Mouse (Mus musculus): Measurements from ENCODE around the gene Cars2. TPM values are rescaled to one million over a fixed set of nuclear protein-coding genes. Genes with fewer than 3 reads are reported as not detected.
"Not testable (repeated sequence)": the region's sequence is repeated elsewhere in the genome, so short reads cannot be mapped to it uniquely, and the experiment has no call there.

Cars2 gene
- total RNA-seq, 2 experiments from 2014 or later = 19.9 to 21.5 TPM

GRCm38 (mm10) chr8:11476338-11477177, 74.0 kb downstream of the Cars2 start:
- peak; percentile 29 to 36 for DNase-seq (ENCODE audit: low spot score in 2 of 2)

- no peak for DNase-seq (ENCODE audit: low spot score in 2 of 2)
Observed at GRCm38 (mm10) chr8:11475876-11476275, 74.7 kb downstream of the Cars2 start.

- no peak for DNase-seq (ENCODE audit: low spot score in 2 of 2)
Observed at GRCm38 (mm10) chr8:11475397-11475796, 75.2 kb downstream of the Cars2 start.

GRCm38 (mm10) chr8:11473072-11473471, 77.5 kb downstream of the Cars2 start:
- no peak for DNase-seq (ENCODE audit: low spot score in 2 of 2)

- no peak for DNase-seq (ENCODE audit: low spot score in 2 of 2)
Observed at GRCm38 (mm10) chr8:11471309-11471708, 79.3 kb downstream of the Cars2 start.

GRCm38 (mm10) chr8:11470694-11471093, 79.9 kb downstream of the Cars2 start:
- DNase-seq (ENCODE audit: low spot score in 2 of 2) = no peak

GRCm38 (mm10) chr8:11469095-11469494, 81.5 kb downstream of the Cars2 start:
- no peak for DNase-seq (ENCODE audit: low spot score in 2 of 2)

GRCm38 (mm10) chr8:11466528-11466927, 84.1 kb downstream of the Cars2 start:
- not testable (repeated sequence) for DNase-seq (ENCODE audit: low spot score in 2 of 2)

GRCm38 (mm10) chr8:11465619-11466018, 85.0 kb downstream of the Cars2 start:
- no peak for DNase-seq (ENCODE audit: low spot score in 2 of 2)

- no peak for DNase-seq (ENCODE audit: low spot score in 2 of 2)
Observed at GRCm38 (mm10) chr8:11464707-11464964, 85.9 kb downstream of the Cars2 start.

Other genes with a start within 250 kb of the Cars2 start
- gene Col4a2, start 238.0 kb downstream of the Cars2 start, total RNA-seq (2021) = 10 to 100 TPM; 40.9 to 45.1 TPM
- gene Col4a1, start 238.0 kb downstream of the Cars2 start, total RNA-seq (2021) = 10 to 100 TPM; 39.0 to 47.4 TPM
- gene Rab20, start 72.1 kb downstream of the Cars2 start, total RNA-seq (2021) = under 1 TPM; 0.40 to 0.44 TPM
- gene Naxd, start 53.3 kb downstream of the Cars2 start, total RNA-seq (2021) = 10 to 100 TPM; 54.2 to 55.2 TPM
- gene Ing1, start 4.8 kb upstream of the Cars2 start, total RNA-seq (2021) = 10 to 100 TPM; 55.5 to 63.1 TPM
- gene Ankrd10, start 85.0 kb upstream of the Cars2 start, total RNA-seq (2021) = 10 to 100 TPM; 50.1 to 52.4 TPM
- gene 1700016D06Rik, start 150.3 kb upstream of the Cars2 start, total RNA-seq (2021) = not detected
- gene Arhgef7, start 176.9 kb upstream of the Cars2 start, total RNA-seq (2021) = 100 to 1,000 TPM; 116 to 119 TPM

Measured in left cerebral cortex, adult 18-20 months (tissue).